Mouse (Mus musculus) olfactory bulb, adult 2 months (tissue): ENCODE data around the gene Rpl38.

Experiments
- CTCF ChIP-seq: fragments of 200-500 bp; IDR thresholded peaks from 2 replicates; pipeline ENCODE4 v1.5.1; 2012; ENCODE audit warnings: low read depth, mild to moderate bottlenecking, low read length, moderate library complexity; ENCODE audit not compliant: insufficient read depth
- POLR2A ChIP-seq: fragments of 200-500 bp; IDR thresholded peaks from 2 replicates; pipeline ENCODE4 v1.6.1; 2012; ENCODE audit warnings: mild to moderate bottlenecking, low read depth, low read length, moderate library complexity; ENCODE audit not compliant: insufficient read depth

DNA sequence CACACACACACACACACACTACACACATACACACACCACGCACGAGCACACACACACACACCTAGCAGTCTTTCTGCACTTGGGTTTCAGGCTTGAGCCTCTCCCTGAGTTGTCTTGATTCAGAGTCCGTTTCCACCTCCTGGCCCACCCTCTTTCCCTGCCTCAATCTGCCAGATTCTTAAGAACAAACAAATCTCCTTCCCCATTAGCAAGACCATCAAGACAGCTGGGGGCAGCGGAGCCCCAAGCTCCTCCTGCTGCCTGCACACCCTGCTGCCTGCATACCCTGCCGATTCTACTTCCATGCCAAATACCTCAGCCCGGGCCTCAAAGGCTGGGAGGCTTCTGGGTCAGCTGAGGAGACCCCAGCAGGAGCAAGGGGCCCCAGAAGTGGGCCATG is 27.7 kb upstream of the Rpl38 start:
- TF ChIP-seq CTCF (no peak), POLR2A (no peak)
